Mouse (Mus musculus): ENCODE data around the gene Papola. TPM values are rescaled to one million over a fixed set of nuclear protein-coding genes. Genes with fewer than 3 reads are reported as not detected.

Gene Papola
- 56.9 and 66.3 TPM in 2 replicates for polyA plus RNA-seq (2012; rRNA removed)

GRCm38 (mm10) chr12:105784196-105784999 lies at the start of gene Papola:
Gene Papola (plus strand): TSS chr12:105784694.

Other genes starting within 250 kb of the Papola start
- 0.01 and 0.06 TPM in 2 replicates for gene Bdkrb2, start 221.5 kb upstream of the Papola start, polyA plus RNA-seq (2012; rRNA removed)
- gene Bdkrb1, start 181.6 kb upstream of the Papola start, polyA plus RNA-seq (2012; rRNA removed): not detected in 2 replicates
- 4.9 and 5.5 TPM in 2 replicates for gene Gskip, start 99.9 kb upstream of the Papola start, polyA plus RNA-seq (2012; rRNA removed)
- 13.4 and 14.1 TPM in 2 replicates for gene Atg2b, start 99.5 kb upstream of the Papola start, polyA plus RNA-seq (2012; rRNA removed)
- 0.02 and 0.06 TPM in 2 replicates for gene Ak7, start 78.7 kb upstream of the Papola start, polyA plus RNA-seq (2012; rRNA removed)
- gene Vrk1, start 225.5 kb downstream of the Papola start, polyA plus RNA-seq (2012; rRNA removed): 67.4 and 70.0 TPM in 2 replicates

All from liver, embryonic 14 days (tissue).